Mouse (Mus musculus) myocyte (in vitro differentiated cells): ENCODE results near the gene Gnb4. TPM values are rescaled to one million over a fixed set of nuclear protein-coding genes. Genes with fewer than 3 reads are reported as not detected.

ENCODE experiments used
- H3K27me3 ChIP-seq: one replicate; pipeline ENCODE4 v1.6.1; 2011; ENCODE audit not compliant: control insufficient read depth, insufficient read depth, insufficient read length
- H3K36me3 ChIP-seq: one replicate; pipeline ENCODE4 v1.6.1; 2011; ENCODE audit not compliant: control insufficient read depth, insufficient read depth
- H3K4me2 ChIP-seq: one replicate; pipeline ENCODE4 v1.6.1; 2011; ENCODE audit warnings: low read depth, control low read depth
- H3K4me3 ChIP-seq: one replicate; pipeline ENCODE4 v1.5.1; 2011; ENCODE audit warnings: mild to moderate bottlenecking, control low read depth, moderate library complexity
- H3K79me2 ChIP-seq: one replicate; pipeline ENCODE4 v1.6.1; 2011; ENCODE audit not compliant: control insufficient read depth, insufficient read depth
- H3ac ChIP-seq: one replicate; pipeline ENCODE4 v1.6.1; 2011; ENCODE audit not compliant: control insufficient read depth, insufficient read length
- CEBPB ChIP-seq: IDR thresholded peaks from 2 replicates; pipeline ENCODE4 v1.6.1; 2011; ENCODE audit warnings: mild to moderate bottlenecking, moderate library complexity; ENCODE audit not compliant: poor library complexity, insufficient read depth, severe bottlenecking
- E2F4 ChIP-seq: IDR thresholded peaks from one replicate; pipeline ENCODE4 v1.6.1; 2011; ENCODE audit warnings: mild to moderate bottlenecking, control low read depth, moderate library complexity; ENCODE audit not compliant: insufficient read depth
- MAX ChIP-seq: IDR thresholded peaks from one replicate; pipeline ENCODE4 v1.6.1; 2011; ENCODE audit warnings: low read depth, mild to moderate bottlenecking, control low read depth
- MYOD1 ChIP-seq, 3 experiments: IDR thresholded peaks; one replicate each; pipeline ENCODE4 v1.6.1; 2011; ENCODE audit warnings: control low read depth in 2 of 3, low read depth in 2 of 3, mild to moderate bottlenecking in 2 of 3, moderate library complexity in 1 of 3; ENCODE audit not compliant: insufficient read length in 2 of 3, control insufficient read depth in 1 of 3
- MYOG ChIP-seq, 3 experiments: IDR thresholded peaks; one replicate each; pipeline ENCODE4 v1.6.1; 2011; ENCODE audit warnings: control low read depth in 2 of 3, low read depth in 2 of 3, mild to moderate bottlenecking in 2 of 3; ENCODE audit not compliant: insufficient read length in 2 of 3, control insufficient read depth in 1 of 3, insufficient read depth in 1 of 3
- POLR2A ChIP-seq: IDR thresholded peaks from one replicate; pipeline ENCODE4 v1.6.1; 2011; ENCODE audit warnings: low read depth, mild to moderate bottlenecking, control low read depth, moderate library complexity; ENCODE audit not compliant: insufficient read length
- POLR2AphosphoS2 ChIP-seq: IDR thresholded peaks from one replicate; pipeline ENCODE4 v1.6.1; 2011; ENCODE audit warnings: low read depth, control low read depth; ENCODE audit not compliant: insufficient read length
- REST ChIP-seq: IDR thresholded peaks from one replicate; pipeline ENCODE4 v1.6.1; 2011; ENCODE audit warnings: mild to moderate bottlenecking, control low read depth, moderate library complexity; ENCODE audit not compliant: insufficient read depth, insufficient read length
- SRF ChIP-seq: IDR thresholded peaks from one replicate; pipeline ENCODE4 v1.6.1; 2011; ENCODE audit warnings: low read depth; ENCODE audit not compliant: control insufficient read depth, insufficient read length
- TCF12 ChIP-seq: IDR thresholded peaks from one replicate; pipeline ENCODE4 v1.6.1; 2011; ENCODE audit warnings: mild to moderate bottlenecking, control low read depth; ENCODE audit not compliant: poor library complexity, insufficient read depth, severe bottlenecking
- TCF3 ChIP-seq: IDR thresholded peaks from one replicate; pipeline ENCODE4 v1.6.1; 2011; ENCODE audit warnings: low read depth, control low read depth; ENCODE audit not compliant: insufficient read length
- USF1 ChIP-seq: IDR thresholded peaks from one replicate; pipeline ENCODE4 v1.6.1; 2011; ENCODE audit warnings: low read depth, mild to moderate bottlenecking, control low read depth, moderate library complexity
- polyA plus RNA-seq: library from polyadenylated mRNA; unstranded; fragments of >200 nt; fragmentation: generic; extraction: Trizol; gene quantifications from one replicate; pipeline ENCODE4 v1.2.1, GENCODE M21; 2012; ENCODE audit warnings: missing spikeins

Gnb4 gene
- polyA plus RNA-seq, 1 experiment: 13.6 TPM

DNA sequence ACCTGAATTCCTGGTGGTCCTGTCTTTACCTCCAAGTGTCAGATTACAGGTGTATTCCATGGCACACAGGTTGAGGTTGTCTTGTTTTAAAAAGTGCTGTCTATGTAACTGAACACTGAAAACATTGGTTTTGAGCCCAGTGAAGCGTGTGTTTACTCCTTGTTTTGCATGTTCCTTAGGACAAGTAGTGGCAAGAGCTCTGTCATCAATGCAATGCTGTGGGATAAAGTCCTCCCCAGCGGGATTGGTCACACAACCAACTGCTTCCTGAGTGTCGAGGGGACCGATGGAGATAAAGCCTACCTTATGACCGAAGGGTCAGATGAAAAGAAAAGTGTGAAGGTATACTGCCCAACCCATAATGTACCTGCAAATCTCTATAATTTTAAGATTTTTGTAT, 78.3 kb downstream of the Gnb4 start:
- Histone ChIP-seq H3K36me3 (peaks cover 35% of the 10 kb centered on the region), H3K27me3 (no peaks in the 10 kb centered on the region), H3K4me3 (no peak overlapping the region), H3ac (no peak overlapping the region), H3K4me2 (no peak overlapping the region), H3K79me2 (no peaks in the 10 kb centered on the region)
- TF ChIP-seq TCF12 (no peak), TCF3 (no peak), POLR2AphosphoS2 (no peak), MYOD1 (IDR thresholded peaks at IDR 0.05; ENCODE audit: control insufficient read depth in 1 of 3, insufficient read length in 2 of 3, low read depth in 2 of 3) (no peak)

DNA sequence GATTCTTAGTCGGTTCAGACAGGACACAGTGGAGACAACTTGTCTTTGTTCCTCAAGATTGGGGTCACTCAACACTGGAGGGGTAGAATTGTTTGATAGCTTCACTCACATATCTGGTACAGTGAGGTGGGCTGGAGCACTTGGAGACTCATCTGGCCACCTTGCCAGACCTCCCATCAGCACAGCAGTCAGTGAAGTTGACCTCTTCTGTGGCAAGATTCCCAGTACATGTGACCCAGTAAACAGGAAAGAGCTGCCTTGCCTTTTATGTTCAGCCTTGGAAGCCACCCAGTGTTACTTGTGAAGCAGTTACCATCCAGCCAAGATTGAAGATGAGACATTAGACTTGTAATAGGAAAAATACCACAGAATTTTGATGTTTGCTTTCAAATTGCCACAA, 78.8 kb downstream of the Gnb4 start:
- Histone ChIP-seq H3K27me3 (no peaks in the 10 kb centered on the region), H3K79me2 (no peaks in the 10 kb centered on the region), H3K4me3 (no peak overlapping the region), H3K36me3 (peaks cover 35% of the 10 kb centered on the region), H3K4me2 (no peak overlapping the region), H3ac (no peak overlapping the region)
- TF ChIP-seq MYOG (IDR thresholded peaks at IDR 0.05; ENCODE audit: control insufficient read depth in 1 of 3, insufficient read depth in 1 of 3, insufficient read length in 2 of 3, low read depth in 2 of 3) (no peak), USF1 (no peak), TCF3 (no peak), MYOD1 (IDR thresholded peaks at IDR 0.05; ENCODE audit: control insufficient read depth in 1 of 3, insufficient read length in 2 of 3, low read depth in 2 of 3) (no peak), CEBPB (no peak), MAX (no peak), POLR2AphosphoS2 (no peak), REST (no peak), SRF (no peak), E2F4 (no peak), TCF12 (no peak), POLR2A (no peak)

DNA sequence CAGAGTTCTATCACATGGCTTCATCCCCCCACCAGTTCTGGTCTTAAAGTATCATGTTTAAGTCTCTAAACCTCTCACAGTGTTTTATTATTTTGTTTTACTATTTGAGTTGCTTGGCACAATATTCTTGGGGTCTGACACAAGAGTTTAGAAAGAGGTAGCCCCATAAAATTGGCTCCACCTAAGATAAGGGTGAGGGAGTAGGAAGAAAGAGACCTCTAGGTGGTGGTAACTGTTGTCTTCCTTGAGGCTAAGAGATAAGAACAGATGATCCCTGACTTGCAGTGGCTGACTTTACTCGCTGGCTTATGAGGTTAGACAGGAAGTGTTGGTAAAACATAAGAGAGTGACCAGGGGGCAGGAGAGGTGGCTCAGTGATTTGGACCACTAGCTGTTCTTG, 80.7 kb downstream of the Gnb4 start:
- TF ChIP-seq TCF3 (no peak), CEBPB (no peak), MYOG (IDR thresholded peaks at IDR 0.05; ENCODE audit: control insufficient read depth in 1 of 3, insufficient read depth in 1 of 3, insufficient read length in 2 of 3, low read depth in 2 of 3) (no peak), REST (no peak), POLR2A (no peak), TCF12 (no peak), SRF (no peak), POLR2AphosphoS2 (no peak)
- no peaks in the 10 kb centered on the region for H3K27me3 ChIP-seq
- H3ac ChIP-seq: no peak overlapping the region
- H3K79me2 ChIP-seq: peaks cover 1% of the 10 kb centered on the region
- H3K36me3 ChIP-seq: peaks cover 39% of the 10 kb centered on the region
- no peak overlapping the region for H3K4me2 ChIP-seq
- no peak overlapping the region for H3K4me3 ChIP-seq

Other genes with a start within 250 kb of the Gnb4 start
- 11.7 TPM for gene Pik3ca, start 218.9 kb downstream of the Gnb4 start, polyA plus RNA-seq
- not detected for gene Kcnmb3, start 124.4 kb downstream of the Gnb4 start, polyA plus RNA-seq
- 25.3 TPM for gene Zfp639, start 106.3 kb downstream of the Gnb4 start, polyA plus RNA-seq
- 17.0 TPM for gene Mfn1, start 87.1 kb downstream of the Gnb4 start, polyA plus RNA-seq
- 47.0 TPM for gene Actl6a, start 89.7 kb upstream of the Gnb4 start, polyA plus RNA-seq
- 224 TPM for gene Ndufb5, start 120.4 kb upstream of the Gnb4 start, polyA plus RNA-seq
- gene Mrpl47, start 121.0 kb upstream of the Gnb4 start, polyA plus RNA-seq: 10.8 TPM
- 5.6 TPM for gene Usp13, start 201.0 kb upstream of the Gnb4 start, polyA plus RNA-seq